Mouse (Mus musculus) cerebellum, adult 11 months (tissue): ENCODE data around the gene Hsf2.

Source experiments
- DNase-seq: peaks from one replicate; pipeline ENCODE4 v3.0.0; 2022

The Hsf2 gene

DNA sequence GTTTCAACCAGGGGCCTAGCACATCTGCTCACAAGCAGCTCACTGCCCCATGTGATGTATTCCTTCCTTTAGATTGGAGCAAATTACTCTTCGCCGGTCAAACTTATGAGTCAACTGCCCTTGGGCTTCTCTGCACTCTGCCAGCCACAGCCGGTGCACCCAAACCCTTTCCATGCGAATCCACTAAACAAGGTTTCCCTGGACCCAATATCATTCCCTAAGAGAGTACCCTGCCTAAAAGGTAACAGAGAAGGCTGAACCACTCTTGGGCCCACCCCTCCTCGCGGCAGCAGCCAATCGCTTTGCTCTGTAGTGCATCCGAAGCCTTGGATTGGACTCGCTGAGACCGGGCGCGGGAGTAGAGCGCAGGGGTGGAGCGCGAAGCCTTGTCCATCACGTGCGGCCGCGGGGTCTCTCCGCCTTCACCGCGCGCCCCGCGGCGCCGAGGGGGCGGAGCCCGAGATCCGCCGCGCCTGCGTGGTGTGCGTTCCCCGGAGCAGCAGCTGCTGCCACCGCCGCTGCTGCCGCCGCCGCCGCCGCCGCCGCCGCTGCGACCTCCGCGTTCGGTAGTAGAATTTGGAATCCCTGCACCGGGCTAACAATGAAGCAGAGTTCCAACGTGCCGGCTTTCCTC lies at the start of gene Hsf2:
Gene Hsf2 (plus strand): TSS at position 478 of the 634 bp plus-strand sequence.
- peak; percentile 96 for DNase-seq

DNA sequence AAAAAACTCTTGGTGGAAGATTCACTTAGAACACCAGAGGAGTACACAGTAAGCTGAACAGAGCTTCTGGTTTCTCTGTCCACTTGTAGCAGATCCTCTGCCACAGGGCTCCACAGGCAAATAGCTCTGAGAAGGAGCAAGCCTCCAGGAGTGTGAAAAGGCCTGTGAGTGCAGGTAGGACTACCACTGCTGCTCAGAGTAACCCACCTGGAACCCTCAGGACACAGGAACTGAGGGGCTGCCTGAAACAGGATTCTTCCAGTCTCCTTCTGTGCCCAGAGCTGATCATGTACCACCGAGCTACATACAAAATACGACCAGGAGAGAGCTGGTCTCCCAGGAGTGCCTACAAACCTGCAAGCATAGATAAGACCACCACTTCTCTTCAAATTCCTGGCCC lies 48.3 kb upstream of the Hsf2 start:
- no peak for DNase-seq

DNA sequence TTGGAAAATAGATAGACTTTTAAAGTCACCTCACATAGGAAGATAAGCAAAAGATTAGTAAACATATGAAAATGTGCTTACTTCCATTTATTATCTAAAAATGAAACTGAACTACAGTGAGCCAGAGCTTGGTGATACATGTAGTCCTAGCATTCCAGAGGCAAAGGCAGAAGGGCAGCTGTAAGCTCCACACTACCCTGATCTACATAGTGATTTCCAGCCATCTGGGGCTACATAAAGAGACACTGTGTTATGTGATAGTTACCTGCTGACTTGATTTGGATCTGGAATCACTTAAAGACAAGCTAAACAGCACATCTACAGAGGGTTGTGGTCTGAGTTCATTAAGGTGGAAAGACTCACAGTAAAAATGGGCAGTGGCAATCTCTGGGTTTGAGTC lies 45.1 kb upstream of the Hsf2 start:
- no peak for DNase-seq

DNA sequence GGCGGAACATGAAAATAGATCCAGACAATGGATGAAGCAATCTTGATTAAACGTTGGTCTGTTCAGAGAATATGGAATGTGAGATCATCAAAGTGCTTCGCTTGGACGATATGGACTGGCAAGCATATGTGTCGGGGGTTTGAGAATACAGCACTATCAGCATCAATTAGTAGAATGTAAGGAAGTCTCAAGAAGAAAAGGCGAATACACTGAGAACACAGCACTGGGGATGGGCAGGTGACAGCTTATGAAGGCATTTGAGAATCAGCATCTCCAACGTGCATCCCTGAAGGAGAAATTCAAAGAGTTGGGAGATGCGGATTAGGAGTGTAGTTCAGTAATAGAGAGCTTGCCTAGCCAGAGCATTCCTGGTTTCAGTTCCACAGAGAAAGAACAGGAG lies 41.8 kb upstream of the Hsf2 start:
- DNase-seq: no peak

DNA sequence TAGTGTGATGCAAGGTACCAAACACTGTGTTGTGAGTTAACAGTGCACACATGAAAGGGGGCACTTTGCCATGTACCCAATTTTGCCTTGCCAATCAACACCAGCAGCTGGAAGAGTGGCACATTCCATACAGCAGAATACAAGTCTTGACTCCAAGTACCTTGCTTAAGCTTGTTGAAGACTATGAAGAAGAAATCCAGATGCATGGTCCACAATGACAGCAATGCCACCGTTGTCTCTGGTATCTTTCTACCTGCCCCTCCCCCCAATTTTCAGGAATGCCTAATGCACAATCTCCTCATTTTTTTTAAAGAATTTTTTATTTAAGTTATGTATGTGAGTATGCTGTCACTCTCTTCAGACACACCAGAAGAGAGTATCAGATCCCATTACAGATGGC lies 40.5 kb upstream of the Hsf2 start:
- no peak for DNase-seq

DNA sequence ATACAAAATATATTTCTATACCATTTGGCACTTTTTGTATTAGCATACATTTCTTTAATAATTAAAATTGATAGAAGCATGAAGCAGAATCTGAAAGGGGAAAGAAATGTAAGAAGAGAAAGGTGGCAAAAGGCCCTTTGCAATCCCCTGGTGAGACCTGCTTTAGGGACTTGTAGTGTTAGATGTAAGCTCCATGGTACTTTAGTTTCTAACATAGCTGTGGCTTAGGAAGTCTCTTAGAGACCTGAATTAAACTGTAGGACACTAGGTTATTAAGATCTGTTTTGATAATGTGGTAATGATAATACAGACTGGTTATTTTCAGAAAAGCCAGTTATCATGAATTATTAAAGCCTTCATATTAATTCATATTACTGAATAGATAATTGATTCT lies 38.5 kb upstream of the Hsf2 start:
- no peak for DNase-seq

DNA sequence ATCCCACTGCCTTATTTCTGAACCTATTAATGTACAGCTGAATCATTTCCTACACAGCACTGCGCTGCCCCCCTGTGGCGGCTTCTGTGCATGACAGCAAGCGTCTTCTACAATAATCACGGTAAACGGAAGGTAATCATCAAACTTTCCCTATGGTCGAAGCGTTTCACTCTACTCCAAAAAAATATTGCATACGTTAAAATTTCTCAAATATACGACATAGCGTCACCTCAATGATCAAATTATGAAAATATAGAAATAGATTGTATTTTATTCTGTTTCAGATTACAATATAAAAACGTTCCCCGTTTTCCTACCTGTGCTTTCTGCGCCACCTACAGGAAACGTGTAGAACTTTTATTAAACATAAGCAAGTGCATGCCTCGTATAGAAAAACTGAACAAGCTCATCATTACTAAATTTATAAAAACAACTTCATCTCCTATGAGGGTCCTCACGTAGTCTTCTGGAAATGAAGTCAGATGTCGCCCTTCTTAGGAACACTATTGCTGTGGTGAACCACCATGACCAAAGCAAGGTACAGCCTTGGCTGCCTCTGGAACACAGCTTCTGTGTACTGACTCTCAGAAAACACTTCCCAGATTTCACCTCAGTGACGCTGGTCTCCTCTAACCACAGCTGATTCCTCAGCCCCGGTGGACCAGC lies 38.0 kb upstream of the Hsf2 start:
- peak; percentile 45 for DNase-seq

DNA sequence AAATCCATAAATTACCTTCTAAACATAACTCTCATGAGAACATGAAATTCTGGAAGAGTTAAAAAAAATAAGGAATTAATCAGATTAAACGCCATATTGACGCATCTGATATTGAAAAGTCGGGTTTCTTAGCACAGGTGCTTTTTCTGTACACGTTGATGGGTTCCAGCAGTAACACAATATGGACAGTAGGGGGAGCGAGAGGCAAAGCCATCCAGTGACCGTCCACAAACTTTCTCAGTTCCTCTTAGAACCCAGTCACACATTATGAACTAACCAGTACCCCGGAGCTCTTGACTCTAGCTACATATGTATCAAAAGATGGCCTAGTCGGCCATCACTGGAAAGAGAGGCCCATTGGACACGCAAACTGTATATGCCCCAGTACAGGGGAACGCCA lies 22.9 kb upstream of the Hsf2 start:
- peak; percentile 19 for DNase-seq

DNA sequence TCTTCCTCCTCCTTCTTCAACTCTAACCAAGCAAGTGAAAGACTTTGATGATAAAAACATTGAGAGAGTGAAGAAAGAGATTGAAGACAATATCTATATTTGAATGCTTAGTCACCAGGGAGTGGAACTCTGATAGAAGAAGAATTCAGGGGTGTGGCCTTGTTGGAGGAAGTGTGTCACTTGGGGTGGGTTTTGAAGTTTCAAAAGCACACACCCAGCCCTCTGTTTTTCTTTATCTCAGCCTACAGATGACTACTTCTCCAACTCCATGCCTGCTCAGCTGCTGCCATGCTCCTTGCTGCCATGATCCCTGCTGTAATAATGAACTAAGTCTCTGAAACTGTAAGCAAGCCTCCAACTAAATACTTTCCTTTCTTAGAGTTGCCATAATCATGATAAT lies 20.4 kb upstream of the Hsf2 start:
- DNase-seq: no peak

DNA sequence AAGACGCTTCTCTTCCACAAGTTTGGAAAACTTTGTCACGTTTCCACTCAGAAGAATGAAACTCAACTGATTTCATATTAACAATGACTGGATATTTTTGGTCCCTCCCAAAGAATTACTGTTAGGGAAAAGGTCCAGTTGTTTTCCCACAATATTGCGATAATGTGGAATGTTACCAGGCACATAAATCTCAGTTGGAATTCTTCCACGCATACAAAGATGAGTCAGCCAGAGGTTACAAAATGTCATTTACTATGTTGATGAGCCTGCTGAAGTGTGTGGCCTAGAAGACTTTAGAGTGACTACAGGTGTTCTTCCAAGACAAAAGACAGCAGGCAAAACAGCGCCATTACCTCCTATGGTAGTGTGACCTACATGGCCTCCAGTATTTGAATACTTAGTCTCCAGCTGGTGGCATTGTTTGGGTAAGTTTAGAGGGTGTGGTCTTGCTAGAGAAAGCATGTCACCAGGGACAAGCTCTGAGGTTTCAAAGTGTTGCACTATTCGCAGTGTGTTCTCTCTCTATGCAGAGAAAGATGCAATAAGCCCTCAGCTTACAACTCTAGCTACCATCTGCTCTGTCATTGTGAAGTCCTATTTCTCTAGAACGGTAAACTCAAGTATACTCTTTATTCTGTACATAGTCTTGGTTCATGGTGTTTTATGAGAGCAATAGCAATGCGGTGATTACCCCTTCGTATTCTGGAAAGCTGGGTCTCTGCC lies 8.9 kb upstream of the Hsf2 start:
- no peak for DNase-seq

DNA sequence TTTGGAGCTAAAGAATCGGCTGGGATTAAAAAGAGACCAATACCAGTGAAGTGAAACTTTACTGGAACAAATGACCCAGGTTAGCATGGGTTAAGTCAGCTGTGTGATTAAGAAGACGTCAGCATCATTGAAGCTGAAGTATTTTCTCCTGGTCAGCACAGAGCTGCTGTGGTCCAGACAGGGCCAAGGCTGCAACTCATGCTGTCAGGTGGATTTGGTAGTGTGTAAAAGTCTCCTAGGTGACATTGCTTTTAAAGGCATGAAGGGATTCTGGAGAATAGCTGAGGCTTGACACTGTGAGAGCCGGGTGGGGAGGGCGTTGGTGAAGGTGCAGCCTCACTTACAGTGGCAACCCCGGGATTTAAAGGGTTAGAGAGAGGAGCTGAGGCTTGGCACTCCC lies 4.5 kb upstream of the Hsf2 start:
- no peak for DNase-seq

DNA sequence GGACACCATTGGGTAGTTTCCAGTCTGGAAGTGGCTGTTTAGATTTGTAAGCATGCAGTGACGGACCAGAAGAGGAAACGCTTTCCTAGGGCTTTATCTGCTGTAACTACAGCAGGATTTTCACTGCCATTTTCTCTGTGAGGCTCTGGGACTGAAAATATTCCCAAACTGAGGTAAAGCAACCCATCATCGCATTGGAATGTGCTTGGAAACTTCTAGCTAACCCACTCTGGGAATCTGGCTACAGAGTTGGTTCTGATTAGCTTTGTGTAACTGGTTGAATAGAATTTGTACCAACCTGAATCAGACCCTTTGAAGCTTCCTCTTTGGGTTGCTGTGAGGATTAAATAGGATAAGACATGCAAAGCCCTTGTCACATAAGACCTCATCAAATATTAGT lies 1.4 kb upstream of the Hsf2 start:
- no peak for DNase-seq

DNA sequence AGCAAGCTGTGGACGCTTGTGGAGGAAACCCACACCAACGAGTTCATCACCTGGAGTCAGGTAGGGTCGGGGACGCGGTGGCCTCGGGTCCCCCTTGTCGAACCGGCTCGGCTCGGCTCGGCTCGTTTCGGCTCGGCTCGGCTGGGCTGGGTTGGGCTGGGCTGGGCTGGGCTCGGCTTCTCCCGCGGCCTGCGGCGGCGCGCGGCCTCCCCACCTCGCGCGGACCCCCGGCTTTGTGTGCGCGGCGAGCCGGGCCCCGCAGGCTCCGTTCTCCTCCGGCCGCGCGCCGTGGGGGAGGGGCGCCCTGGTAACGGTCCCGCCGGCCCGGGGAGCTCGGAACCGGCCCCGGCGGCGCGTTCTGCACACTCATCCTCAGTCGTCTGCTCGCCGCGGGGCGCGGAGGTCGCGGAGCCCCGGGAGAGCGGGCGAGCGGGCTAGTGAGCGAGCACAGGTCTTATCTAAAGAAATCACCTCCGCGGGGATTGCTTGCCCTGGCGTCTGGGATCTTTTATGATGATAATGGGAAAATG lies 422 bp downstream of the Hsf2 start:
- no peak for DNase-seq

DNA sequence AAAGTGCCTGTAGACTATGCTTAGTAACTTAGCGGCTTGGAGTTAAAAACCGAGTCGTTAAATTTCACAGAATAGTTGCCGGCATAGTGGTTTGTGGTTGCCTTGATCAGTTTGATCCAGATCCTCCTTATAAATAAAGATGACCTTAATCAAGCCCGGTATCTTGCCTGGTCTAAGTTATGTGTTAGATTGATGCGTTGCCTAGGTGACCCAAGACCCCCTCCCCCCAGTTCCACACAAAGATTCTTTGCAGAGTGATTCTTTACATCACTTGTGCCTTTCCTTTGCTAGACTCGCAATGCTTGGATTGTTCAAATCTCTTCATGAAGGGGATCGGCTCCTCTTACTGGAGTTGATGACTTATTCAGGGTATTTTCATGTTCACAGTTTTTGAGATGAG lies 1.0 kb downstream of the Hsf2 start:
- no peak for DNase-seq

DNA sequence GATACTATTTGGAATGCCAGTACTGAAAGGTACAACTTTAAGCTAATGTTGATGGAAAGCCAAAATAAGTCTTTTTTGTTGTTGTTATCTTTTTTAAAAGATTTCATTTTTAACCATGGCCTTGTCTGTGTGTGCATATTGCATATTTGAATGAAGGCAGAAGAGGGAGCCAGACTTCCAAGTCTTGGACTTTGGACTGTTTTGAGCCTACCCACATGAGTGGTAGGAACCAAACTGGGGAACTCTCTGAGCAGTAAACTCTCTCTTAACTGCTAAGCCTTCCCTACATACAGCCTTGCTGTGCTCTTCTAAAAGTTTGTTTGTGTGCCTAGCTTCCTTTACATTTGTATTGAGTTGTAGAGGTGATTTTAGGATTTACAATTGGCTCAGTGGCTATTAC lies 2.4 kb downstream of the Hsf2 start:
- DNase-seq: no peak

DNA sequence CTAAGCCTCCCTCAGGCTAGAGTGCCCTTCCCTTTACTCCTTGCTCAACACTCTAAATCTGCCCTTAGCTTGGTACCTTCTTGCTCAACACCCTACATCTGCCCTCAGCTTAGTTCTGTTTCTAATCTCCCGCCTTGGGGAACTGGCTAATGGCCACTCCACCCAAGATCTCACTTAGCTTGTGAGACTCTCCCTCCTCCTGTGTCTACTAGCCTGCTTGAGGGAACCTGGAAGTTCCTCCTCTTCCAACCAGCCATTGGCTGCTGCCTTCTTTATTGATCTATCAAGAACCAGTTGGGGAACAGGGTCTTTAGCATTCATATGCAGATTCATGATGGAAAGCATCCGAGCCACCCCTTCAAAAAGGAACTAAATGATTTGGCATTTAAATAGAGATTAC lies 5.9 kb downstream of the Hsf2 start:
- DNase-seq: no peak

DNA sequence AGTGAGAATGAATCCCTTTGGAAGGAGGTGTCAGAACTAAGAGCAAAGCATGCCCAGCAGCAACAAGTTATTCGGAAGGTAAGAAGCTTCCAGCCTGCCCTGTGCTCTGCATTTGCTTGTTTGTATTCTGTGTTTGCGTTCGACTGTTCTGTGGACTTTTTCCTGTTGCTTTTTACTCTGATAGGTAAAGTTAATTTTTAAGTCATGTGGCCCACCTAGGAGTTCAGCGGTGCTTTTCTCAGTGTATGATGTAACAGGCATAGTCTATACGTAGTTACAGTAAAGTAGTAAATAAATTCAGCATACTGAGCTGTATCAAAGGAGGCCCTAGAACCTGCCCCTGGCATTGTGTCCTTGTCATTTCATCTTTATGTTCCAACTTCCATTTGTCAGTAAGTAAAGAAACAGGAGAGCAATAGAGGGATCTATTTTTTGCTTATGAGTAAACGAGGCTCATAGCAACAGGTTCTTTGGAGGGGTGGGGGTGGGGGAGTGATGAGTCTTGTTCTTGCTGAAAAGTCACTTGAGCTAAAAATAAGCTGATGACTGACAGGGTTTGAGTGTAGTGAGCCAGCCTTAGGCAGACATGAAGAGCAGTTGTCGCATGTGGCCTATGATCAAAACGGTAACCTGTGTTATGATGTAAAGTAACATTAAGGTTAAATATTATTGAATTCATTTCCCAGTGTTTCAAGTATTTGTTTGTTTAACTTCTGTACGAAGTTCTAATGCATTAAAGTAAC lies 13.4 kb downstream of the Hsf2 start:
- no peak for DNase-seq

DNA sequence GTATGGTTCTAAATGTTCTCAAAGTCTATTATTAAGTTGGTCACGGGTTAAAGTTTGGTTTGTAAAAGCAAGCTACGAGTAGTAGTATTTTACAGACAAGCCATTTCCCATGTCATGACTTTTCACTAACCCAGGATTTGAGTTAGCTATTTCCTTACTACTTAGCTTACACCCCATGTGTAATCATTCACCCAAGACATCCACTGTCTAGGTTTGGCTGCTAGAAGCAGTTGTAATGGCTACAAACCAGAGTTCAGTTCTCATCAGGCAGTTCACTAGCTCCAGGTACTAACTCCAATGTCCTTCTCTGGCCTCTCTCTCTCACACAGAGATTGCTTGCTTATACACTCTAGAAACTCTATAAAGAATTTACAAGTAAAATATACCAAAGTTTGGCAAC lies 28.4 kb downstream of the Hsf2 start:
- no peak for DNase-seq

DNA sequence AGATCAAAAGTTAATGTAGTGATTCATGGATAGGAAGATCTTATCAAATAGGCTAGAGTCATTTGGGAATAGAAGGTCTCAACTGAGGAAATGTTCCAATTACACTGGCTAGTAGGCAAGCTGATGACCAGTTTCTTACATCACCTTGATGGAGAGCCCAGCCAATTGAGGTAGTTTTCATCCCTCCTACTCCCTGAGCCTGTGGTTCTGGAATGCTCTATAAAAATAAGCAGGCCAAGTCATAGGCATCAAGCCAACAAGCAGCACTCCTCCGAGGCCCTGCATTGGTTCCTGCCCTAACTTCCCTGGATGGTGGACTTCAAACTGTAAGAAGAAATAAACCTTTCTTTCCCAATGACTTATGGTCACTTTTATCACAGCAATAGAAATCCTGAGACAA lies 29.1 kb downstream of the Hsf2 start:
- no peak for DNase-seq

DNA sequence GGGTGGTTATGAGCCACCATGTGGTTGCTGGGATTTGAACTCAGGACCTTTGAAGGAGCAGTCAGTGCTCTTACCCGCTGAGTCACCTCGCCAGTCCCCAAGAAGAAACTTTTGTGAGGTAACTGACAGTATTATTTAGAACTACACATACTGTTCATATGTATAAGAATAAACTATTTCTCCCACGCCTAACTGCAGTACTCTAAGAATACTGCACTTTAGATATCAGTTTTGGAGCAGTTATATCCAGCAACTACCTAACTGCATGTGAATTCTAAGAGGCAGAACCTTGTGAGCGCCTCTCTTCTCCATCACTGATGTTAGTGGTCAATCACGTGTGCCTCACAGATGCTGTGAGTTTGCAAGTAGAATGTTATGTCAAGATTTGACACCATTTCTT lies 40.3 kb downstream of the Hsf2 start:
- DNase-seq: no peak

DNA sequence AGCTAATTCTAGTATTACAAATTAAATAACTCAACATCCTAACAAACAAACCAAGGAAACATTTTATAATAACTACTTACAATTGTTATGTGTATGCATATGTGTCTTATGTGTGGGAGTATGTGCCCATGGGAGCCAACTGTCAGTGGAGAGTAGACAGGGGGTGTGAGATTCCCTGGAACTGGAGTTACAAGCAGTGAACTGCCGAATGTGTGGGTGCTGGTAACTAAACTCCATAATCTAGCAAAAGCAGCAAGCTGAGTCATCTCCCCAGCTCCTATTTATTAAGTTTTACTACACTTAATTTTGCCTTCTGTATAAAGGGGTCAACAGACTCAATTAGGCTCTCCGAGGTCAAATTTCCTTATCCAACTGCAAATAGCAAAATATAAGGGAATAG lies 44.9 kb downstream of the Hsf2 start:
- no peak for DNase-seq

DNA sequence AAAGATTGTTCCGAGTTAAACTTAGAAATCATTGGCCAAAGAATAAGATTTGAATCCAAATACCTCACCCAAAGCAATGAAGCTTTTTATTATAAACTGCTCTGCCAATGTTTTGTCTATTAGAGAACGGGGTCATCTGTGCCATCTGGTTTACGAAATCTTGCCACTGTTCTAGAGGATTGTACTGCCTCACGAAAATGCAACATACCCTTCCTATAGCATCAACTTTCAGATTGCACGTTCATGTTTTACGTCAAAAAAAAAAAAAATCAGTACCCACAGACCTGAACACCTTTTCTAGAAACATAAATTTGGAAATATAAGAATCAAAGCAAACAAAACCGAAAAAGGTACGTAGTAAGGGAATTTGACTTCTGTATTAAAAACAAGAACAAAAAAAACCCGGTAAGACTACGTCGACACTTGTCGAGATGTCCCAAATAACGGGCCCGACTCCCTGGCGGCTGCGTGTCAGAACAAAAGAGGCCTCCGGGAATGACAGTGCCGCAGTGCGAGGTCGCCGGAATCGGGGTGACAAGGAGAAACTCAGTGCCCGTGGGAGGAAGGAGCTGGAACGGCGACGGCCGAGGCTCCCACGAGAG lies 45.5 kb downstream of the Hsf2 start:
- DNase-seq: no peak
